Comparison of ENCODE assay signal across 24 mouse cellular contexts in genomic region chr10:80902273-80902940, GRCm38 (mm10). TPM values are rescaled to one million over a fixed set of nuclear protein-coding genes. Genes with fewer than 3 reads are reported as not detected.
A peak's percentile ranks its signal among the peaks of the same experiment; 100 is the strongest.
DNase-seq lines count a peak whose midpoint lies in the region; ATAC-seq and TF ChIP-seq lines count a peak whose summit lies in the region.
"Had no signal": no experiment of that assay in that cellular context is flagged by ENCODE, and none has a peak within 500 bp of the region (broad histone marks: within the 10 kb centered on the region; RNA-seq: fewer than 3 reads in every experiment).

No protein-coding gene starts in this region.

- TF ChIP-seq CTCF in gastrocnemius, adult 2 months (IDR thresholded peaks at IDR 0.05) = no peak
- TF ChIP-seq CTCF in intestine, postnatal 0 days (IDR thresholded peaks at IDR 0.05; ENCODE audit: low read depth) = no peak
- no peak for TF ChIP-seq CTCF in testis, adult 2 months (IDR thresholded peaks at IDR 0.05; ENCODE audit: control insufficient read depth, insufficient read depth, insufficient replicate concordance, low read depth, low read length)

- H3K36me3 ChIP-seq in intestine, embryonic 16.5 days (ENCODE audit: control insufficient read depth, insufficient read depth, low read length) = peaks cover 23% of the 10 kb centered on the region
- peaks cover 40% of the 10 kb centered on the region for H3K36me3 ChIP-seq in intestine, postnatal 0 days (ENCODE audit: control insufficient read depth, insufficient read depth)
- H3K36me3 ChIP-seq in testis, adult 2 months (ENCODE audit: control insufficient read depth, insufficient read depth, low read length) = no peaks in the 10 kb centered on the region

- no peak for TF ChIP-seq POLR2A in testis, adult 2 months (IDR thresholded peaks at IDR 0.05; ENCODE audit: control insufficient read depth, low read depth, low read length)

- H3K27ac ChIP-seq in gastrocnemius, adult 2 months = peak overlapping the region; percentile 85; the same call in 1 of the 2 replicates
- H3K27ac ChIP-seq in intestine, embryonic 16.5 days (ENCODE audit: low read length) = no peak overlapping the region
- H3K27ac ChIP-seq in intestine, postnatal 0 days (ENCODE audit: low read depth, low read length) = no peak overlapping the region
- no peak overlapping the region for H3K27ac ChIP-seq in testis, adult 2 months (ENCODE audit: control insufficient read depth, insufficient read depth, low read depth, low read length)
- H3K27ac ChIP-seq: hindbrain, embryonic 14.5 days had no signal

- ATAC-seq in intestine, embryonic 16.5 days = no peak
- no peak for ATAC-seq in intestine, postnatal 0 days
- ATAC-seq: CD4-positive, CD25-positive, alpha-beta regulatory T cell, adult 4 months; forebrain, embryonic 14.5 days; forebrain, postnatal 0 days had no signal

- no peak for DNase-seq in gastrocnemius, adult 2 months
- DNase-seq in gastrocnemius, postnatal 4 days (ENCODE audit: low spot score in 2 of 2) = no peak
- DNase-seq in testis, postnatal 10 days (ENCODE audit: low spot score) = no peak
- no peak for DNase-seq in urinary bladder, postnatal 14 days (ENCODE audit: low spot score)
- DNase-seq: adrenal gland, postnatal 14 days; cerebellum, adult 11 months; embryo, embryonic 11 days; forebrain, postnatal 0 days; gastrocnemius, postnatal 25 days; heart, postnatal 36 days; kidney, adult 18-20 months had no signal

- peaks cover 15% of the 10 kb centered on the region for H3K4me1 ChIP-seq in intestine, embryonic 16.5 days (ENCODE audit: control insufficient read depth, insufficient read depth, low read length)
- H3K4me1 ChIP-seq in intestine, postnatal 0 days (replicated peaks; ENCODE audit: control insufficient read depth, insufficient read depth, low read length) = peaks cover 11% of the 10 kb centered on the region
- H3K4me1 ChIP-seq in testis, adult 2 months (ENCODE audit: control insufficient read depth, insufficient read depth, low read length) = peaks cover 24% of the 10 kb centered on the region

- intact Hi-C loops in gastrocnemius, adult 2 months (cut with DNase I) = loop anchor here (5.0 kb wide), 1 partner anchor 275 kb away; the partner anchor contains the start of gene Eef2

- H3K9ac ChIP-seq in intestine, embryonic 16.5 days (ENCODE audit: low read depth, low read length) = peak overlapping the region; percentile 52; the same call in 1 of the 2 replicates
- H3K9ac ChIP-seq in intestine, postnatal 0 days (ENCODE audit: low read depth, low read length) = no peak overlapping the region
- H3K9ac ChIP-seq: forebrain, postnatal 0 days; hindbrain, embryonic 14.5 days had no signal

- H3K27me3 ChIP-seq in intestine, embryonic 16.5 days (replicated peaks; ENCODE audit: control insufficient read depth, insufficient read depth, low read length) = no peaks in the 10 kb centered on the region
- no peaks in the 10 kb centered on the region for H3K27me3 ChIP-seq in intestine, postnatal 0 days (replicated peaks; ENCODE audit: control insufficient read depth, insufficient read depth, low read length)
- no peaks in the 10 kb centered on the region for H3K27me3 ChIP-seq in testis, adult 2 months (ENCODE audit: control insufficient read depth, insufficient read depth, low read length)

- no peak overlapping the region for H3K4me3 ChIP-seq in gastrocnemius, adult 2 months
- H3K4me3 ChIP-seq in intestine, embryonic 16.5 days (ENCODE audit: low read length) = no peak overlapping the region
- no peak overlapping the region for H3K4me3 ChIP-seq in intestine, postnatal 0 days (ENCODE audit: low read depth, low read length)
- H3K4me3 ChIP-seq in testis, adult 2 months (ENCODE audit: control insufficient read depth, low read depth, low read length) = peak overlapping the region; percentile 87
- H3K4me3 ChIP-seq: heart, embryonic 12.5 days; heart, embryonic 15.5 days had no signal

- WGBS in intestine, embryonic 16.5 days = 94% methylated on average over 9 of the region's 9 CpGs
- 94% methylated on average over 9 of the region's 9 CpGs for WGBS in intestine, postnatal 0 days

- H3K4me2 ChIP-seq in intestine, embryonic 16.5 days (ENCODE audit: low read depth, low read length) = no peak overlapping the region
- H3K4me2 ChIP-seq in intestine, postnatal 0 days (replicated peaks; ENCODE audit: low read depth) = no peak overlapping the region
- H3K4me2 ChIP-seq: heart, embryonic 12.5 days; heart, embryonic 15.5 days; hindbrain, embryonic 14.5 days had no signal

- H3K9me3 ChIP-seq in intestine, embryonic 16.5 days (ENCODE audit: control insufficient read depth, low read length) = no peaks in the 10 kb centered on the region
- no peaks in the 10 kb centered on the region for H3K9me3 ChIP-seq in intestine, postnatal 0 days (ENCODE audit: control insufficient read depth)
- H3K9me3 ChIP-seq: heart, embryonic 12.5 days; heart, embryonic 15.5 days; hindbrain, embryonic 10.5 days had no signal

RNA-seq across cellular contexts. Expression of gene Timm13, which starts 1.6 kb away (rescaled TPM):
- 100 to 1,000 TPM; 110 to 139 TPM for total RNA-seq in gastrocnemius, adult 2 months (2021)
- 100 to 1,000 TPM; 120 to 134 TPM for total RNA-seq in gastrocnemius, postnatal 4 days (2021)
- polyA plus RNA-seq in intestine, embryonic 16.5 days (2015; fragmentation: Nextera tagmentation; extraction: Ambion mirVana) = 390 and 410 TPM in 2 replicates
- polyA plus RNA-seq in intestine, postnatal 0 days (2015; fragmentation: Nextera tagmentation; extraction: Ambion mirVana) = 358 and 367 TPM in 2 replicates
- polyA plus RNA-seq in testis, adult 2 months (2012; rRNA removed) = 76.7 and 104 TPM in 2 replicates

RNA-seq across cellular contexts. Expression of gene Lmnb2, which starts 15.6 kb away (rescaled TPM):
- total RNA-seq in gastrocnemius, adult 2 months (2021) = 1 to 10 TPM; 1.9 to 3.0 TPM
- 10 to 100 TPM; 46.8 to 50.5 TPM for total RNA-seq in gastrocnemius, postnatal 4 days (2021)
- 38.6 and 41.0 TPM in 2 replicates for polyA plus RNA-seq in intestine, embryonic 16.5 days (2015; fragmentation: Nextera tagmentation; extraction: Ambion mirVana)
- 12.5 and 12.9 TPM in 2 replicates for polyA plus RNA-seq in intestine, postnatal 0 days (2015; fragmentation: Nextera tagmentation; extraction: Ambion mirVana)
- polyA plus RNA-seq in testis, adult 2 months (2012; rRNA removed) = 177 TPM in 2 replicates

RNA-seq across cellular contexts. Expression of gene Gadd45b, which starts 27.5 kb away (rescaled TPM):
- total RNA-seq in gastrocnemius, adult 2 months (2021) = 10 to 100 TPM; 23.6 to 28.4 TPM
- 10 to 100 TPM; 13.5 to 16.3 TPM for total RNA-seq in gastrocnemius, postnatal 4 days (2021)
- polyA plus RNA-seq in intestine, embryonic 16.5 days (2015; fragmentation: Nextera tagmentation; extraction: Ambion mirVana) = 26.5 and 29.1 TPM in 2 replicates
- polyA plus RNA-seq in intestine, postnatal 0 days (2015; fragmentation: Nextera tagmentation; extraction: Ambion mirVana) = 19.9 and 20.1 TPM in 2 replicates
- 7.8 and 9.1 TPM in 2 replicates for polyA plus RNA-seq in testis, adult 2 months (2012; rRNA removed)

RNA-seq across cellular contexts. Expression of gene Tmprss9, which starts 30.8 kb away (rescaled TPM):
- under 1 TPM in 1 of 2 experiments, not detected in 1; 0.08 TPM for total RNA-seq in gastrocnemius, adult 2 months (2021)
- under 1 TPM in 1 of 2 experiments, not detected in 1; 0.10 TPM for total RNA-seq in gastrocnemius, postnatal 4 days (2021)
- polyA plus RNA-seq in intestine, embryonic 16.5 days (2015; fragmentation: Nextera tagmentation; extraction: Ambion mirVana) = 0.06 TPM in 1 of 2 replicates, not detected in the other
- not detected in 2 replicates for polyA plus RNA-seq in intestine, postnatal 0 days (2015; fragmentation: Nextera tagmentation; extraction: Ambion mirVana)
- polyA plus RNA-seq in testis, adult 2 months (2012; rRNA removed) = 2.0 and 2.7 TPM in 2 replicates
- total RNA-seq: adrenal gland, adult 2 months; adrenal gland, postnatal 14 days; adrenal gland, postnatal 4 days; gastrocnemius, postnatal 25 days; granulocyte monocyte progenitor cell, adult 5-6 weeks; heart, postnatal 10 days; heart, postnatal 36 days had no signal
- polyA plus RNA-seq: CD4-positive, CD25-positive, alpha-beta regulatory T cell, adult 4 months; heart, embryonic 12.5 days had no signal

RNA-seq across cellular contexts. Expression of gene Sppl2b, which starts 47.3 kb away (rescaled TPM):
- 10 to 100 TPM; 11.3 to 18.5 TPM for total RNA-seq in gastrocnemius, adult 2 months (2021)
- total RNA-seq in gastrocnemius, postnatal 4 days (2021) = 10 to 100 TPM; 30.9 to 38.6 TPM
- 36.2 and 36.6 TPM in 2 replicates for polyA plus RNA-seq in intestine, embryonic 16.5 days (2015; fragmentation: Nextera tagmentation; extraction: Ambion mirVana)
- 12.9 and 13.4 TPM in 2 replicates for polyA plus RNA-seq in intestine, postnatal 0 days (2015; fragmentation: Nextera tagmentation; extraction: Ambion mirVana)
- polyA plus RNA-seq in testis, adult 2 months (2012; rRNA removed) = 169 and 173 TPM in 2 replicates
